Mouse (Mus musculus): ENCODE data around the gene Rab23.

- TF ChIP-seq CTCF (IDR thresholded peaks at IDR 0.05; ENCODE audit: control insufficient read depth, insufficient read depth, insufficient replicate concordance, low read depth, low read length): no peak
- TF ChIP-seq POLR2A (IDR thresholded peaks at IDR 0.05; ENCODE audit: control insufficient read depth, low read depth, low read length): no peak
Observed at GRCm38 (mm10) chr1:33734001-33734685, 14.5 kb downstream of the Rab23 start.
